Mouse (Mus musculus): ENCODE data around the gene Cdk19. TPM values are rescaled to one million over a fixed set of nuclear protein-coding genes. Genes with fewer than 3 reads are reported as not detected.

Gene Cdk19
- total RNA-seq (2021), result 10 to 100 TPM; 48.3 to 50.8 TPM

DNA sequence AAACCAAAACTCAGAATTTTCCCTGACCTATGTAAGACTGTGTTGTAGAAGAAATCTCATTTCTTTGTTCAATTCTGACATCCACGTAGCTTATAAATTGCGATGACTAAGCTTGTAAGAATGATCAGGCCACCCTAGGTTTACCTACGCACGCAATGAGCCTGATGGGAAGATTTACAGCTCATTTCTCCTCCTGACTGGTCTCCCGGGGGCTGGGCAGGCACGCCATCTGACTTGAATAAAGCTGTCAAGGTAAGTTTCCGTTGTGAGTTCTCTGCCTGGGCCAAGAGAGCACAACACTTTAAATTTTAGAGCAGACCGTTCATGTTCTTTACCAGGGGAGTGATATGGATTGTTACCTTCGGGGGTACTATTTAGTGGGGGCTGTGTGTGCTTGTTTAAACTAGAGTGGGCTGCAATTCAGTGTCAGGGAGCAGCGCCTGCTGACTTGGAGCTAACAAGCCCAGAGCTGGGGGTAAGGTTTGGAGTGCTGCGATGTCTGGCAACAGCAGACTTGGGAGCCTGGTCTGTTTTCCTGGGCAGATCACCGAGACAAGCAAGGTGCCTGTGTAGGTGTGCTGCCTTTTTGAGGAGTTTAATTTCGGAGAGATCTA is at the start of gene Cdk19:
Cdk19 (plus strand) TSS at position 214 of the 614 bp plus-strand sequence.
- DNase-seq (ENCODE audit: low spot score in 2 of 2), result no peak

GRCm38 (mm10) chr10:40292640-40293039 is 46.7 kb upstream of the Cdk19 start:
- intact Hi-C loops (cut with DNase I), result no loop called here
- no peak for DNase-seq (ENCODE audit: low spot score in 2 of 2)

More for the DNA sequence above, at the start of gene Cdk19:
- intact Hi-C loops (cut with DNase I), result no loop called here

DNA sequence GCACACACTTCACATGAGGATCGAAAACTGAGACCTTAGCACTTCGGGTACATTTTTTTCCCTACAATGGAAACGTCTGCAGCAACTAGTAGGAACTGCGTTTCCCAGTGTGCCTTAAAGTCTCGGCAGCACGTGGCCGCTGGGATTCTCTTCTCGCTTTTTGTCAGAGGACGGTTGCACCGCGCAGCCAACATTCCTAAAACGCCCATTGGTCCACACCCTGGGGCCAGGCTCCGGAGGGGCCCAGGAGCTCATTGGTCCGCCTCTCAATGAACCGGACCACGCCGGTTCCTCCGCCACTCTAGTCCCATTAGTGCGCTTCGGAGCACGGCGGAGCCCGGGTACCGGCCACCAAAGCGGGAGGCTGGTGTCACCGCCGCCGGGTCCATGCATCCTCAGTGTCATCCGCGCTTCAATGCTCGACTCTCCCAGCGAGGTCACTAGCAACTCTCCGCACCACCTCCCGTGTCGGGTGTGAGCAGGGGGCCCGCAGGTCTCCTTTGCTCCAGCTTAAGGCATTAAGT is 38.7 kb upstream of the Cdk19 start:
- intact Hi-C loops (cut with DNase I), result no loop called here
- DNase-seq (ENCODE audit: low spot score in 2 of 2), result peak; percentile 84 to 90

DNA sequence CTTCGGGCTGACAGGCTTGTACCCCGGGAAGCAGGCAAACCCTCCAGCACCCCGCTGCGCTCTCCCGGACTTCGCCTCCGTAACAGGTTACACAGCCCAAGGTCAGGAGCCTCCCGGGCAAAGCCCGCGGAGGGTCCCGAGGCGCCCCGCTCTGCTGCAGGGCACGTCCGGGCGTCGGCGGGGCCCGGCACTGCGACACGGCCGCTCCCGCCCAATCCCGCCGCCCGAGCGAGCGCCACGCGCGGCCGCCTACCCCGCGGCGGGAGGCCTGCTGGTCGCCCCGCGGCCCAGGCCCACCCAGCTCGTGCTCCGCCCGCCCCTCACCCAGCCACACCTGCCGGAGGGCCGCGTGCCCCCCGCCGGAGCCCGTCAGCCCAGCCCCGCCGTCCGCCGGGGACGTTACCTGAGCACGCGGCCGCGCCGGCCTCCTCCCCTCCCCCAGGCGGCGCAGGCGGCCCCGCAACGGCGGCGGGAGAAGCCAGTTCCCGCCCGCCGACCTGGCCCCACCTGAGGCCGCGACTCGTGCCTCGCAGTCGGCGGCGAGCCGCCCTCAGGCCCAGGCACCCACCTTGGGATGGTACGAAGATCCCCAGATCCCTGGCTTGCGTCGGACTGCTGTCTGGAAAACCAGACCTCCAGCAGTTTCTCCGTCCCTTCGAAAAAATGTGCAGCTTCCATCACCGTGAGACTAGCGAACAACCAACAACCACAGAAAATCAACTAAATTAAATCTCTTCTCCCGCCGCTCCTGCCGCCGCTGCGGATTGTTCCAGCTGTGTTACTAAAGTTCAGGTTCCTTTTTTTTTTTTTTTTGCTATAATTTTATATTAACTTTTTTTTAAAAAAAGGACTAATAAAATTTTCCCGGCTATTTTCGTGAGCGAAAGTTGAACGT is 37.9 kb upstream of the Cdk19 start:
- intact Hi-C loops (cut with DNase I), result loop anchor here (1.0 to 2.0 kb wide), 2 partner anchors 43 to 48 kb away; partner anchors contain the start of gene Gtf3c6
- DNase-seq (ENCODE audit: low spot score in 2 of 2), result peak; percentile 24 to 54

DNA sequence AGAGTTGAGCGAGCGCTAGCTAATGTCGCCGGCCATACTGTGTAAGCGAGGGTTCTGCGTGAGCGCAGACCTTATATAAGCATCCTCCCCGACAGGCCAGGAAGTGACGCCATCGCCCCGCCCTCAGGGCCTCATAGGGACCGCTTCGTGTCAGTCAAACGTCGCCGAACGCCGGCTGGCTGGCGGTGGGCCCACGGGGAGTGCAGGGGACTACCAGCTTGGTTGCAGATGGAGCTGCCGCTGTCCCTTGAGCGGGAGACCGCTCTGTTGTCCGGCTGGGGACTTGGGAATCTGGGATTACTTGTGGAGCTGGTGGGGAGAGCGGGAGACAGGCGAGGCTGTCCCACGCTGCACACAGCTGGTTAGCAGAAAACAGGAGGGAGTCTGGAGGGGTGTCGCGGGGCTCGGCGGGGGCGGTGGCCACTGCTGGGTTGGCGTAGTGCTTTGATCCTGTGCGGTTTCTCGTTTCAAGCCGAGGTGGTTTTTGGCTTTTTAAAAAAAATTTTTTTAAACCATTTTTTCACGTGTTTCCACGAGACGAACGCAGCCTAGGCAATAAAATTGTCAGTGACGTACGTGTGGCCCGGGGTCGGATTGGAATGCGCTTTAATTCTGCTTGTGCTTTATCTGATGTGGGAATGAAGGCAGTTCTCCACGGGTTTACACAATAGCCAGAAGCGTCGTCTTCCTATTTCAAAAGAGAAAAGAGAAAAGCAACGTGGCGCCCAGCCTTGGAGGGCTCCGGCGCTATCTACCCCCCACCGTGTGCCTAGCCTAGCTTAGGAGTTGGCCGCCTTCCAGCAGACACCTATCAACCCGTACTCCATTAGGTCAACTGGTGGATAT is 37.0 kb upstream of the Cdk19 start, which contains the start of gene Amd1:
Amd1 (minus strand) TSS at position 47 of the 846 bp plus-strand sequence.
- intact Hi-C loops (cut with DNase I), result loop anchor here (1.0 to 2.0 kb wide), 2 partner anchors 44 to 47 kb away; partner anchors contain the start of gene Gtf3c6

DNA sequence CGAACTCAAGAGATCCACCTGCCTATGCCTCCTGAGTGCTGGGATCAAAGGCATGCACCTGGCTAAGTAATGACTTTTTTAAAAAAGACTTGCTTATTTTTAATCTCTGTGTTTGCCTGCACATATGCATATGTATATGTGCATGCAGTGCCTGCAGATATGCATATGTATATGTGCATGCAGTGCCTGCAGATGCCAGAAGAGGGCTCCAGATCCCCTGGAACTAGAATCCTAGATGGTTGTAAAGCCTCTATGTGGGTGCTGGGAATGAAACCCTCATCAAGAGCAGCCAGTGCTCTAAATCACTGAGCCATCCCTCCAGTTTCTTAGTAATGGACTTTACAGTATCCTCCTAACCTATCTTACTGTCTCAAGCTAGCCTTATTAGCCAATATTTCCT is 33.4 kb upstream of the Cdk19 start:
- intact Hi-C loops (cut with DNase I), result no loop called here

More for the DNA sequence above, 37.0 kb upstream of the Cdk19 start, which contains the start of gene Amd1:
- peak; percentile 100 for DNase-seq (ENCODE audit: low spot score in 2 of 2)

DNA sequence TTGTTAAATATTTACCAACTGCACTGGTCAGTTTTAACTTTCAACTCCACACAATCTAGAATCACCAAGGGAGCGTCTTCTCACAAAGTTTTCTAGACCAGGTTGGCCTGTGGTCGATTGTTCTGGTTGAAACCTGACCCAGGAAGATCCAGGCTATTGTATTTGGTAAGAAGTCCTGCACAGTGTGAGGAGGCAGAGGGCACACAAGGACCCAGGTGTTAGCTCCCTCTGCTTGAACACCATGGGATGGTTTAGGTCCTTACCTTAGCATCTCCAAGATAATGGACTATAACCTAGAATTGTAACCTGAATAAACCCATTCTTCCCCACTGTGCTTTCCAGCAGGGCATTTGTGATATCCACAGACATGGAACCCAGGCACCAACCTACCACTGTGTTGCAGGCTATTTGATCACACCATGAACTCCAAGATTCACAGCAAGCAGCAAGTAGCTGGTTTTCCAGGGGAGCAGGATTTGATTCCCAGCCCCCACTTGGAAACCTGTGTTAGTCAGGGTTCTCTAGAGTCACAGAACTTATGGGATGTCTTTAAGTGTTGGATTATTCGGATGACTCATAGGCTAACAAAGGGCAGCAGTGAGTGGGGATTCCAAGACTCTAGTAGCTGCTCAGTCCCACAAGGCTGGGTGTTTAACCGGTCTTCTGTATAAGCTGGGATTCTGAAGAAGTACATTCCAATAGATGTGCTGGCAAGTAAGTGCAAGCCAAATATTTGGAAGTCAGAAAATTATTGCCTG is 31.4 kb upstream of the Cdk19 start:
- intact Hi-C loops (cut with DNase I), result no loop called here

More for the DNA sequence above, 33.4 kb upstream of the Cdk19 start:
- DNase-seq (ENCODE audit: low spot score in 2 of 2), result no peak

GRCm38 (mm10) chr10:40309884-40310635 is 29.3 kb upstream of the Cdk19 start:
- intact Hi-C loops (cut with DNase I), result no loop called here
- DNase-seq (ENCODE audit: low spot score in 2 of 2), result no peak

More for the DNA sequence above, 31.4 kb upstream of the Cdk19 start:
- no peak for DNase-seq (ENCODE audit: low spot score in 2 of 2)

DNA sequence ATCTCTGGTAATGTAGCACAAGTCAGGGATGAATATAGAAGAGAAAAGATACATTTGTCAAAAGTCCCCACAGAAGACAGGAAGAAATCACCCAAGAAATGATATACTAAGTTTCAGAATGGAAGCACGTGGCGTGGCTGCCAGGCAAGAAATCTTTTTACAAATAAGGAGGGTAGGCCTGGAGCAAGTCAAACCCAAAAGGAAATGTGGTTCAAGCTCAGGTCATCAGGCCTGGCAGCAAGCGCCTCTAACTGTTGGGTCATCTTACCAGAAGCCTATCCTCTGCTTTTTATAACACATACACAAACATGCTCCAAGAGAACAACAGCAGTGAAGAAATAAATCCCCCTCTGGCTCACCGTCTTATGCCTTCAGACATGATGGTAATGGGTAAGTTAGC is 26.6 kb upstream of the Cdk19 start:
- intact Hi-C loops (cut with DNase I), result no loop called here
- DNase-seq (ENCODE audit: low spot score in 2 of 2), result no peak

GRCm38 (mm10) chr10:40316841-40317585 is 22.4 kb upstream of the Cdk19 start:
- intact Hi-C loops (cut with DNase I), result no loop called here
- no peak for DNase-seq (ENCODE audit: low spot score in 2 of 2)

DNA sequence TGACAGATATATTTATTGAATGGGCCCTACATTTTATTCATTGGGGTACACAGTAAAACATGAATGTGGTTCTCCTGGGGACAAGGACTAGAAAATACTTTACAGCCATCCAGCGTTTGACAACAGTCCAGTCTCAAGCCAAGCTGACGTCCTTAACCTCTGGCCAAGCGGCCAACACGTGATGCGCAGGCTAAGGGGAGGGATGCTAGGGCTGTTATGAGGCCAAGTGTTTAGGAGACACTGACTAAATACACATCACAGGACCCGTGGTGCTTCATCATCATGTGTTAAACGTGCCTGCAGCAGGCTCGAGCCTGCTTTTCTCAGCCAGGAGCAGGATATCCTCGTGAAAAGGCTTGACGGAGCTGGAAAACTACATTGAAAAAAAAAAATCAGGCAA is 19.1 kb upstream of the Cdk19 start:
- intact Hi-C loops (cut with DNase I), result no loop called here
- DNase-seq (ENCODE audit: low spot score in 2 of 2), result no peak

DNA sequence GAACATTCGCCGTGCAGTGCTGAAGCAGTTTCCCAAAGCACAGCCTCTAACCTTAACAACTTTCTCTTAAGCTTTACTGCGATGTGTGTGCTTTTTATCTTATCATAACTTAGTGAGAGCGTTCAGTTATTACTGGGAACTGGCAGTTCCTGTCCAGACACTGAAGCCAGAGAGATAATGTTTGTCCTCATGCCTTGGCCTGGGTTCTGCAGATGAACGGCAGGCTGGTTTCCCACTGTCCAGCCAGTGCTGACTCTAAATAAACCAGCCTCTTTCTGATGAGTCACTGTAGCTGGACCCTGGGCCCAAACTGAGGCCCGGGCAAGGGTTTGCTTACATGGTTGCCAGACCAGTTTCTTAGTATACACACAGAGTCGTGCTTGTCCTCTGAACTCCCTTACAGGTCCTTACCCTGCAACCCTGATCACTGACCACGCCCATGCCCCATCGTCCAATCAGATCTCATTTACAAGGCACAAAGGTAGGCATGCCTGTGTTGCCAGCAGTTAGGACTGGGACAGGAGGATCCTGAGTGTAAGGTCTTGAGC is 11.3 kb upstream of the Cdk19 start:
- intact Hi-C loops (cut with DNase I), result no loop called here
- DNase-seq (ENCODE audit: low spot score in 2 of 2), result no peak

DNA sequence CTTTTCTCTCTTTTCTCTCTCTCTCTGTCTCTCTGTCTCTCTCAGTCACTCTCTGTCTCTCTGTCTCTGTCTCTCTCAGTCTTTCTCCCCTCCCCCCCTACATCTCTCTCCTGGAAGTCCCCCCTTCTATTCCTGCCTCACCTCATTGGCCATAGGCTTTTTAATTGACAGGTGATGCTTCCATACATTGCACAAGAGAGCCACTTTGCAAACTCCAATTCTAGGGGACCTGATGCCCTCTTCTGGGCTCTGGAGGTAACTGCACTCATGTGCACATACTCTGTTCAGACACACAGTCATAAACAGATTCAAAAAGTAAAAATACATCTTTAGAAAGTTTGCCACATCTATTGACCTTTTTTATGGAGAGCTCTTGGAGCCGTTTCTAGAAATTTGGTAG is 9.1 kb upstream of the Cdk19 start:
- intact Hi-C loops (cut with DNase I), result no loop called here
- DNase-seq (ENCODE audit: low spot score in 2 of 2), result no peak

GRCm38 (mm10) chr10:40332864-40333263 is 6.5 kb upstream of the Cdk19 start:
- intact Hi-C loops (cut with DNase I), result no loop called here
- DNase-seq (ENCODE audit: low spot score in 2 of 2), result no peak

GRCm38 (mm10) chr10:40342036-40342435 is 2.7 kb downstream of the Cdk19 start:
- DNase-seq (ENCODE audit: low spot score in 2 of 2), result no peak
- intact Hi-C loops (cut with DNase I), result no loop called here

GRCm38 (mm10) chr10:40346776-40347403 is 7.5 kb downstream of the Cdk19 start:
- intact Hi-C loops (cut with DNase I), result loop anchor here (5.0 kb wide), 1 partner anchor 90 kb away; the partner anchor contains the start of gene Gtf3c6
- DNase-seq (ENCODE audit: low spot score in 2 of 2), result no peak

Measured in left cerebral cortex, postnatal 25 days (tissue).